Mouse (Mus musculus) lung, adult 2 months (tissue): Measurements from ENCODE around the gene Med21.

Experiments used
- CTCF ChIP-seq: fragments of 200-500 bp; IDR thresholded peaks from 2 replicates; pipeline ENCODE4 v1.5.1; 2011; ENCODE audit warnings: mild to moderate bottlenecking, low read length, control low read depth; ENCODE audit not compliant: insufficient read depth
- POLR2A ChIP-seq: fragments of 200-500 bp; IDR thresholded peaks from 2 replicates; pipeline ENCODE4 v1.6.1; 2011; ENCODE audit warnings: low read depth, mild to moderate bottlenecking, control low read depth, low read length, borderline replicate concordance; ENCODE audit errors: extremely low read depth

- no peak for TF ChIP-seq POLR2A
- no peak for TF ChIP-seq CTCF
These were observed 56.0 kb downstream of the Med21 start for GRCm38 (mm10) chr6:146698376-146698775.
